Mouse (Mus musculus) CD8-positive naive resting alpha-beta T cell, adult 57 days (primary cell): ENCODE results near the gene 1700049E17Rik1. TPM values are rescaled to one million over a fixed set of nuclear protein-coding genes. Genes with fewer than 3 reads are reported as not detected.

ENCODE experiments used
- total RNA-seq: library from RNA; stranded (reverse); gene quantifications from one replicate; pipeline ENCODE4 v1.2.4, GENCODE M21; 2023

Gene 1700049E17Rik1
- not detected for total RNA-seq

GRCm38 (mm10) chr14:41924649-41925048 lies at the start of gene 1700049E17Rik1:
1700049E17Rik1 (plus strand) TSS chr14:41924949.

GRCm38 (mm10) chr14:41907190-41907589 lies 17.6 kb upstream of the 1700049E17Rik1 start, which contains the start of gene Gm7980:
Gm7980 (minus strand) TSS chr14:41907290.

DNA sequence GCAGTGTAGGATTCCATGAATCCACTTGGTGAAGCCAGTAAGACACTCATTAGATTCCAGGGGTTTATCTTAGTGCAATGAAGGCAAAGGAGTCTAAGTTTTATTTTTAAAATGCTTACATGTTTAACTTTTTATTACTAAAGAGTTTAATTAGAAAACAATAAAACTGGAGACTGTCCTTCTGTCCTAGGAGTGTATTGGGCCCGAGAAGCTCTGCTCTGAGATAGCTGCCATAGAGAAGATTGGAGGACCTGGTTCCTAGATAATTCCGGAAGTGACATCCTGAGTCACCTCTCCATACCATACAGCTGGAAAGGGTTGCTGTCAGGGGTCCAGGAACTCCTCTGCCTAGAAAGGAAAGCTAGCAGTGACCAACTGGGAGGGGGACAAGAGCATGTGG lies 18.9 kb downstream of the 1700049E17Rik1 start, which contains the start of gene 1700024B05Rik:
Gene 1700024B05Rik (plus strand): TSS at position 301 of the 400 bp plus-strand sequence.

GRCm38 (mm10) chr14:41967827-41968226 lies 43.1 kb downstream of the 1700049E17Rik1 start, which contains the start of gene Gm6401:
Gm6401 (minus strand) TSS chr14:41967927.

Other genes starting within 250 kb of the 1700049E17Rik1 start
- gene Gm8068, start 223.1 kb upstream of the 1700049E17Rik1 start, total RNA-seq: not detected
- not detected for gene Gm7929, start 174.3 kb upstream of the 1700049E17Rik1 start, total RNA-seq
- not detected for gene Gm47189, start 152.5 kb upstream of the 1700049E17Rik1 start, total RNA-seq
- gene Gm7980, start 17.7 kb upstream of the 1700049E17Rik1 start, total RNA-seq: not detected
- gene 1700024B05Rik, start 19.0 kb downstream of the 1700049E17Rik1 start, total RNA-seq: not detected
- gene Gm6401, start 43.0 kb downstream of the 1700049E17Rik1 start, total RNA-seq: not detected
- gene Gm3543, start 58.4 kb downstream of the 1700049E17Rik1 start, total RNA-seq: not detected
- gene Gm7951, start 192.4 kb downstream of the 1700049E17Rik1 start, total RNA-seq: not detected
- gene Gm17027, start 237.7 kb downstream of the 1700049E17Rik1 start, total RNA-seq: not detected